Mouse (Mus musculus): Measurements from ENCODE around the gene Slc27a5. TPM values are rescaled to one million over a fixed set of nuclear protein-coding genes. Genes with fewer than 3 reads are reported as not detected.

Gene Slc27a5
- polyA plus RNA-seq (2014; fragmentation: Illumina TruSeq; extraction: RNeasy Lipid Tissue Mini Kit (QIAGEN cat#74804); ENCODE audit: low replicate concordance): not detected

GRCm38 (mm10) chr7:12998053-12998452, at the start of gene Slc27a5:
Slc27a5 (minus strand) TSS chr7:12998192.

GRCm38 (mm10) chr7:13037901-13038555, 40.0 kb upstream of the Slc27a5 start, which contains the start of gene Ube2m:
Ube2m (minus strand) TSS chr7:13038275.

GRCm38 (mm10) chr7:13034148-13034977, 36.4 kb upstream of the Slc27a5 start, which contains the start of gene Chmp2a:
Chmp2a (minus strand) TSS chr7:13034807.

GRCm38 (mm10) chr7:13010005-13010908, 12.3 kb upstream of the Slc27a5 start, which contains the start of gene Zbtb45:
Zbtb45 (minus strand) TSS chr7:13010034.

GRCm38 (mm10) chr7:12998851-12999250, 859 bp upstream of the Slc27a5 start, which contains the start of gene Trim28:
Trim28 (plus strand) TSS chr7:12999114.

GRCm38 (mm10) chr7:12977682-12978389, 20.2 kb downstream of the Slc27a5 start, which contains the start of gene Zfp446:
Zfp446 (plus strand) TSS chr7:12977848.

GRCm38 (mm10) chr7:12965678-12966091, 32.3 kb downstream of the Slc27a5 start, which contains the start of gene Zfp324:
Zfp324 (plus strand) TSS chr7:12965838.

Other genes with a start within 250 kb of the Slc27a5 start
- gene Zscan18, start 194.6 kb downstream of the Slc27a5 start, polyA plus RNA-seq (2014; fragmentation: Illumina TruSeq; extraction: RNeasy Lipid Tissue Mini Kit (QIAGEN cat#74804); ENCODE audit: low replicate concordance): 0.22 TPM
- 21.9 TPM for gene Zfp329, start 179.3 kb downstream of the Slc27a5 start, polyA plus RNA-seq (2014; fragmentation: Illumina TruSeq; extraction: RNeasy Lipid Tissue Mini Kit (QIAGEN cat#74804); ENCODE audit: low replicate concordance)
- 32.1 TPM for gene Zfp110, start 163.4 kb downstream of the Slc27a5 start, polyA plus RNA-seq (2014; fragmentation: Illumina TruSeq; extraction: RNeasy Lipid Tissue Mini Kit (QIAGEN cat#74804); ENCODE audit: low replicate concordance)
- gene Zfp128, start 117.0 kb downstream of the Slc27a5 start, polyA plus RNA-seq (2014; fragmentation: Illumina TruSeq; extraction: RNeasy Lipid Tissue Mini Kit (QIAGEN cat#74804); ENCODE audit: low replicate concordance): 1.6 TPM
- gene Zscan22, start 100.4 kb downstream of the Slc27a5 start, polyA plus RNA-seq (2014; fragmentation: Illumina TruSeq; extraction: RNeasy Lipid Tissue Mini Kit (QIAGEN cat#74804); ENCODE audit: low replicate concordance): 3.0 TPM
- gene Rps5, start 75.9 kb downstream of the Slc27a5 start, polyA plus RNA-seq (2014; fragmentation: Illumina TruSeq; extraction: RNeasy Lipid Tissue Mini Kit (QIAGEN cat#74804); ENCODE audit: low replicate concordance): 9.4 TPM
- gene Rnf225, start 70.8 kb downstream of the Slc27a5 start, polyA plus RNA-seq (2014; fragmentation: Illumina TruSeq; extraction: RNeasy Lipid Tissue Mini Kit (QIAGEN cat#74804); ENCODE audit: low replicate concordance): not detected
- 1.1 TPM for gene Zfp324, start 32.4 kb downstream of the Slc27a5 start, polyA plus RNA-seq (2014; fragmentation: Illumina TruSeq; extraction: RNeasy Lipid Tissue Mini Kit (QIAGEN cat#74804); ENCODE audit: low replicate concordance)
- gene Zfp446, start 20.3 kb downstream of the Slc27a5 start, polyA plus RNA-seq (2014; fragmentation: Illumina TruSeq; extraction: RNeasy Lipid Tissue Mini Kit (QIAGEN cat#74804); ENCODE audit: low replicate concordance): 1.6 TPM
- 7.0 TPM for gene Trim28, start 922 bp upstream of the Slc27a5 start, polyA plus RNA-seq (2014; fragmentation: Illumina TruSeq; extraction: RNeasy Lipid Tissue Mini Kit (QIAGEN cat#74804); ENCODE audit: low replicate concordance)
- 0.19 TPM for gene Zbtb45, start 11.8 kb upstream of the Slc27a5 start, polyA plus RNA-seq (2014; fragmentation: Illumina TruSeq; extraction: RNeasy Lipid Tissue Mini Kit (QIAGEN cat#74804); ENCODE audit: low replicate concordance)
- gene Chmp2a, start 36.6 kb upstream of the Slc27a5 start, polyA plus RNA-seq (2014; fragmentation: Illumina TruSeq; extraction: RNeasy Lipid Tissue Mini Kit (QIAGEN cat#74804); ENCODE audit: low replicate concordance): 78.8 TPM
- 50.0 TPM for gene Ube2m, start 40.1 kb upstream of the Slc27a5 start, polyA plus RNA-seq (2014; fragmentation: Illumina TruSeq; extraction: RNeasy Lipid Tissue Mini Kit (QIAGEN cat#74804); ENCODE audit: low replicate concordance)
- 0.15 TPM for gene Mzf1, start 56.6 kb upstream of the Slc27a5 start, polyA plus RNA-seq (2014; fragmentation: Illumina TruSeq; extraction: RNeasy Lipid Tissue Mini Kit (QIAGEN cat#74804); ENCODE audit: low replicate concordance)
- gene Vmn1r85, start 97.0 kb upstream of the Slc27a5 start, polyA plus RNA-seq (2014; fragmentation: Illumina TruSeq; extraction: RNeasy Lipid Tissue Mini Kit (QIAGEN cat#74804); ENCODE audit: low replicate concordance): not detected
- gene Vmn1r86, start 121.7 kb upstream of the Slc27a5 start, polyA plus RNA-seq (2014; fragmentation: Illumina TruSeq; extraction: RNeasy Lipid Tissue Mini Kit (QIAGEN cat#74804); ENCODE audit: low replicate concordance): not detected
- not detected for gene Vmn1r87, start 142.0 kb upstream of the Slc27a5 start, polyA plus RNA-seq (2014; fragmentation: Illumina TruSeq; extraction: RNeasy Lipid Tissue Mini Kit (QIAGEN cat#74804); ENCODE audit: low replicate concordance)
- gene Vmn1r88, start 161.4 kb upstream of the Slc27a5 start, polyA plus RNA-seq (2014; fragmentation: Illumina TruSeq; extraction: RNeasy Lipid Tissue Mini Kit (QIAGEN cat#74804); ENCODE audit: low replicate concordance): 0.04 TPM
- not detected for gene Vmn1r89, start 214.8 kb upstream of the Slc27a5 start, polyA plus RNA-seq (2014; fragmentation: Illumina TruSeq; extraction: RNeasy Lipid Tissue Mini Kit (QIAGEN cat#74804); ENCODE audit: low replicate concordance)

Data from small intestine, adult 10 weeks (tissue).